Mouse (Mus musculus) lung, embryonic 14.5 days (tissue): Measurements from ENCODE around the gene Pelo. TPM values are rescaled to one million over a fixed set of nuclear protein-coding genes. Genes with fewer than 3 reads are reported as not detected.

Experiments
- ATAC-seq: fragments of 200-750 bp; cut with Nextera tagmentation; 2 replicates; pipeline ENCODE4 v1.8.0; 2017; ENCODE audit warnings: mild to moderate bottlenecking, moderate TSS enrichment, moderate library complexity; ENCODE audit not compliant: insufficient read depth
- DNase-seq: peaks from one replicate; pipeline ENCODE4 v3.0.0-alpha.2; 2015
- H3K27ac ChIP-seq: fragments of 300-500 bp; sonication (generic); 2 replicates; pipeline ENCODE4 v1.5.1; 2014; ENCODE audit warnings: low read depth, mild to moderate bottlenecking, moderate library complexity
- H3K27me3 ChIP-seq: fragments of 300-500 bp; sonication (generic); 2 replicates; pipeline ENCODE4 v1.6.1; 2014; ENCODE audit warnings: low read length, control low read depth; ENCODE audit not compliant: insufficient read depth
- H3K36me3 ChIP-seq: fragments of 300-500 bp; sonication (generic); 2 replicates; pipeline ENCODE4 v1.6.1; 2014; ENCODE audit warnings: control low read depth; ENCODE audit not compliant: insufficient read depth
- H3K4me1 ChIP-seq: fragments of 300-500 bp; sonication (generic); 2 replicates; pipeline ENCODE4 v1.6.1; 2014; ENCODE audit warnings: antibody characterized with exemption, control low read depth; ENCODE audit not compliant: insufficient read depth
- H3K4me2 ChIP-seq: fragments of 300-500 bp; sonication (generic); 2 replicates; pipeline ENCODE4 v1.6.1; 2014; ENCODE audit warnings: mild to moderate bottlenecking
- H3K4me3 ChIP-seq: fragments of 300-500 bp; sonication (generic); 2 replicates; pipeline ENCODE4 v1.5.1; 2014; ENCODE audit warnings: low read depth, low read length
- H3K9ac ChIP-seq: fragments of 300-500 bp; sonication (generic); 2 replicates; pipeline ENCODE4 v1.6.1; 2014
- H3K9me3 ChIP-seq: fragments of 300-500 bp; sonication (generic); 2 replicates; pipeline ENCODE4 v1.6.1; 2016; ENCODE audit warnings: low read depth, low read length, control low read depth
- CTCF ChIP-seq: IDR thresholded peaks from 2 replicates; pipeline ENCODE4 v1.5.1; 2016; ENCODE audit warnings: antibody characterized with exemption, low read depth
- WGBS: fragments of 180-500 bp; shearing (Covaris S2); extraction: QIAGEN DNeasy Blood & Tissue Kit; methylation state at CpG from one replicate; pipeline ENCODE4 v1.1.7; 2014; 5-methylcytosine and 5-hydroxymethylcytosine counted together
- polyA plus RNA-seq: library from polyadenylated mRNA; unstranded; fragments of >200 nt; fragmentation: Nextera tagmentation; extraction: Ambion mirVana; gene quantifications from 2 replicates; pipeline ENCODE4 v1.2.1, GENCODE M21; 2014

Pelo gene
- polyA plus RNA-seq, 1 experiment from 2014 or later, result 6.6 TPM

DNA sequence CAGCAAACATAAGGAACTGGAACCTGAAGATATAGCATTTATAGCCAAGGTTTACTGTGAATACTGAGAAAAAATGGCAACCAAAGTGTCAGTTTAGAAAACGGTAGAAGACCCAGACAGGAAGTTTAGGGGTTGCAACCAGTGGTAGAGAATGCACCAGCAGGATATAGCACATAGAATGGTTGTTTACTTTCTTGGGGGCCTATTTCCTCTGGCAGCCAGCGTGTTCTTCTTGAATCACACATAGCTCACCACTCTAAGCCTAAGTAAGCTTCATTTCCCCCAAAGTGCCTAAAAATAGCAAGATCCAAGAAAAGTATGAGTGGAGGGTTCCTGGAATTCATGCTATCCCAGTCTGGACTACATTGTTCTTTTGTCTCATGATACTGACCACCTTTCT is 47.3 kb downstream of the Pelo start:
- peak overlapping the region; percentile 12; the same call in 1 of the 2 replicates for H3K27ac ChIP-seq
- peaks cover 6% of the 10 kb centered on the region; the same call in 1 of the 2 replicates for H3K4me1 ChIP-seq
- no peak overlapping the region for H3K4me2 ChIP-seq
- H3K9me3 ChIP-seq, result no peaks in the 10 kb centered on the region
- peak; percentile 64 for DNase-seq
- WGBS, result 22% methylated on average over 2 of the region's 2 CpGs
- no peak overlapping the region for H3K4me3 ChIP-seq
- no peaks in the 10 kb centered on the region for H3K27me3 ChIP-seq
- H3K9ac ChIP-seq, result no peak overlapping the region
- H3K36me3 ChIP-seq, result no peaks in the 10 kb centered on the region
- peak; percentile 56; the same call in 1 of the 2 replicates for ATAC-seq
- no peak for TF ChIP-seq CTCF

Other genes with a start within 250 kb of the Pelo start
- 10.1 and 10.8 TPM in 2 replicates for gene Itga2, start 158.1 kb downstream of the Pelo start, polyA plus RNA-seq
- 6.8 and 8.3 TPM in 2 replicates for gene Gm49395, start 11.7 kb upstream of the Pelo start, polyA plus RNA-seq
- 36.2 and 36.7 TPM in 2 replicates for gene Itga1, start 11.8 kb upstream of the Pelo start, polyA plus RNA-seq